Mouse (Mus musculus) myocyte (in vitro differentiated cells): ENCODE measurements at regions not wholly inside any gene's neighbourhood (a gene's known extent, or its start where the extent isn't known, plus 50 kb on each side); places are given as distances from the start of the nearest gene placed in this dataset.

Source experiments
- H3K27me3 ChIP-seq: one replicate; pipeline ENCODE4 v1.6.1; 2011; ENCODE audit not compliant: control insufficient read depth, insufficient read depth, insufficient read length
- H3K36me3 ChIP-seq: one replicate; pipeline ENCODE4 v1.6.1; 2011; ENCODE audit not compliant: control insufficient read depth, insufficient read depth
- H3K4me2 ChIP-seq: one replicate; pipeline ENCODE4 v1.6.1; 2011; ENCODE audit warnings: low read depth, control low read depth
- H3K4me3 ChIP-seq: one replicate; pipeline ENCODE4 v1.5.1; 2011; ENCODE audit warnings: mild to moderate bottlenecking, control low read depth, moderate library complexity
- H3K79me2 ChIP-seq: one replicate; pipeline ENCODE4 v1.6.1; 2011; ENCODE audit not compliant: control insufficient read depth, insufficient read depth
- H3ac ChIP-seq: one replicate; pipeline ENCODE4 v1.6.1; 2011; ENCODE audit not compliant: control insufficient read depth, insufficient read length
- CEBPB ChIP-seq: IDR thresholded peaks from 2 replicates; pipeline ENCODE4 v1.6.1; 2011; ENCODE audit warnings: mild to moderate bottlenecking, moderate library complexity; ENCODE audit not compliant: poor library complexity, insufficient read depth, severe bottlenecking
- E2F4 ChIP-seq: IDR thresholded peaks from one replicate; pipeline ENCODE4 v1.6.1; 2011; ENCODE audit warnings: mild to moderate bottlenecking, control low read depth, moderate library complexity; ENCODE audit not compliant: insufficient read depth
- MAX ChIP-seq: IDR thresholded peaks from one replicate; pipeline ENCODE4 v1.6.1; 2011; ENCODE audit warnings: low read depth, mild to moderate bottlenecking, control low read depth
- MYOD1 ChIP-seq, 3 experiments: IDR thresholded peaks; one replicate each; pipeline ENCODE4 v1.6.1; 2011; ENCODE audit warnings: control low read depth in 2 of 3, low read depth in 2 of 3, mild to moderate bottlenecking in 2 of 3, moderate library complexity in 1 of 3; ENCODE audit not compliant: insufficient read length in 2 of 3, control insufficient read depth in 1 of 3
- MYOG ChIP-seq, 3 experiments: IDR thresholded peaks; one replicate each; pipeline ENCODE4 v1.6.1; 2011; ENCODE audit warnings: control low read depth in 2 of 3, low read depth in 2 of 3, mild to moderate bottlenecking in 2 of 3; ENCODE audit not compliant: insufficient read length in 2 of 3, control insufficient read depth in 1 of 3, insufficient read depth in 1 of 3
- POLR2A ChIP-seq: IDR thresholded peaks from one replicate; pipeline ENCODE4 v1.6.1; 2011; ENCODE audit warnings: low read depth, mild to moderate bottlenecking, control low read depth, moderate library complexity; ENCODE audit not compliant: insufficient read length
- POLR2AphosphoS2 ChIP-seq: IDR thresholded peaks from one replicate; pipeline ENCODE4 v1.6.1; 2011; ENCODE audit warnings: low read depth, control low read depth; ENCODE audit not compliant: insufficient read length
- REST ChIP-seq: IDR thresholded peaks from one replicate; pipeline ENCODE4 v1.6.1; 2011; ENCODE audit warnings: mild to moderate bottlenecking, control low read depth, moderate library complexity; ENCODE audit not compliant: insufficient read depth, insufficient read length
- SRF ChIP-seq: IDR thresholded peaks from one replicate; pipeline ENCODE4 v1.6.1; 2011; ENCODE audit warnings: low read depth; ENCODE audit not compliant: control insufficient read depth, insufficient read length
- TCF12 ChIP-seq: IDR thresholded peaks from one replicate; pipeline ENCODE4 v1.6.1; 2011; ENCODE audit warnings: mild to moderate bottlenecking, control low read depth; ENCODE audit not compliant: poor library complexity, insufficient read depth, severe bottlenecking
- TCF3 ChIP-seq: IDR thresholded peaks from one replicate; pipeline ENCODE4 v1.6.1; 2011; ENCODE audit warnings: low read depth, control low read depth; ENCODE audit not compliant: insufficient read length
- USF1 ChIP-seq: IDR thresholded peaks from one replicate; pipeline ENCODE4 v1.6.1; 2011; ENCODE audit warnings: low read depth, mild to moderate bottlenecking, control low read depth, moderate library complexity

- peak in 1 of 3 experiments; percentile 49 for TF ChIP-seq MYOD1 (IDR thresholded peaks at IDR 0.05; ENCODE audit: control insufficient read depth in 1 of 3, insufficient read length in 2 of 3, low read depth in 2 of 3)
- TF ChIP-seq POLR2AphosphoS2 = no peak
- TF ChIP-seq USF1 = peak; percentile 82
- TF ChIP-seq SRF = no peak
- no peak for TF ChIP-seq POLR2A
- peak in 1 of 3 experiments; percentile 39 for TF ChIP-seq MYOG (IDR thresholded peaks at IDR 0.05; ENCODE audit: control insufficient read depth in 1 of 3, insufficient read depth in 1 of 3, insufficient read length in 2 of 3, low read depth in 2 of 3)
- H3K4me3 ChIP-seq = no peak overlapping the region
- H3ac ChIP-seq = no peak overlapping the region
- no peaks in the 10 kb centered on the region for H3K79me2 ChIP-seq
- H3K36me3 ChIP-seq = no peaks in the 10 kb centered on the region
- no peaks in the 10 kb centered on the region for H3K27me3 ChIP-seq
- no peak overlapping the region for H3K4me2 ChIP-seq
Observed at GRCm38 (mm10) chr12:25165650-25166049, 68.7 kb upstream of the Id2 start.

- no peak overlapping the region for H3K4me2 ChIP-seq
- H3K79me2 ChIP-seq = no peaks in the 10 kb centered on the region
- H3K36me3 ChIP-seq = no peaks in the 10 kb centered on the region
- H3K27me3 ChIP-seq = no peaks in the 10 kb centered on the region
- TF ChIP-seq TCF3 (no peak), USF1 (no peak), POLR2AphosphoS2 (no peak), MAX (no peak), CEBPB (no peak), TCF12 (no peak), POLR2A (no peak), MYOD1 (IDR thresholded peaks at IDR 0.05; ENCODE audit: control insufficient read depth in 1 of 3, insufficient read length in 2 of 3, low read depth in 2 of 3) (no peak), REST (no peak), SRF (no peak), MYOG (IDR thresholded peaks at IDR 0.05; ENCODE audit: control insufficient read depth in 1 of 3, insufficient read depth in 1 of 3, insufficient read length in 2 of 3, low read depth in 2 of 3) (no peak), E2F4 (no peak)
- H3ac ChIP-seq = no peak overlapping the region
- no peak overlapping the region for H3K4me3 ChIP-seq
Observed at GRCm38 (mm10) chr12:25164724-25165123, 67.8 kb upstream of the Id2 start.

DNA sequence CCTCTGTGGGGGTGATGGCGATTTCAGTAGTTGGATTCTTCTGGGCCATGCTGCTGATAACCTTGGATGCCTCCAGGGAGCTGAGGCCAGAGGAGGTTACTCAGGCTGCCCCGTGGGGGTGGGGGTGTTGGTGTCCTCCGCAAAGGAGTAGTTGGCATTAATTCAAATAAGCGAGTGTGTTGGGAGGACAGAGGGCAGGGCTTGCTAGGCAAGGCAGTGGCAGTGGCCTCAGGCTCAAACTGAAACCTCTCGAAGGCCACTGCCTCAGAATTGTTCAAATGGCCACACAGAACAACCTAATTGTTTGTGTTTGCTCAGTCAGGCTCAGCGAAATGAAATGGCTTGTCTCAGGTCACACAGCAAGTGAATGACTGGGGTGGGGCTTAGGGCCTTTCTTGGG lies 66.6 kb upstream of the Id2 start:
- Histone ChIP-seq H3K4me2 (no peak overlapping the region), H3K27me3 (no peaks in the 10 kb centered on the region), H3K79me2 (no peaks in the 10 kb centered on the region), H3ac (no peak overlapping the region), H3K4me3 (no peak overlapping the region), H3K36me3 (no peaks in the 10 kb centered on the region)
- TF ChIP-seq POLR2A (no peak), TCF12 (no peak), POLR2AphosphoS2 (no peak), E2F4 (no peak), SRF (no peak), TCF3 (no peak), CEBPB (no peak), MYOD1 (IDR thresholded peaks at IDR 0.05; ENCODE audit: control insufficient read depth in 1 of 3, insufficient read length in 2 of 3, low read depth in 2 of 3) (no peak), REST (no peak), MAX (no peak), MYOG (IDR thresholded peaks at IDR 0.05; ENCODE audit: control insufficient read depth in 1 of 3, insufficient read depth in 1 of 3, insufficient read length in 2 of 3, low read depth in 2 of 3) (no peak), USF1 (no peak)

GRCm38 (mm10) chr12:25162843-25163242 lies 65.9 kb upstream of the Id2 start:
- no peaks in the 10 kb centered on the region for H3K27me3 ChIP-seq
- H3K4me2 ChIP-seq = no peak overlapping the region
- no peak overlapping the region for H3K4me3 ChIP-seq
- no peak overlapping the region for H3ac ChIP-seq
- H3K36me3 ChIP-seq = no peaks in the 10 kb centered on the region
- no peak for TF ChIP-seq MAX
- no peak for TF ChIP-seq MYOD1 (IDR thresholded peaks at IDR 0.05; ENCODE audit: control insufficient read depth in 1 of 3, insufficient read length in 2 of 3, low read depth in 2 of 3)
- TF ChIP-seq REST = no peak
- TF ChIP-seq TCF12 = no peak
- no peak for TF ChIP-seq E2F4
- TF ChIP-seq TCF3 = no peak
- no peak for TF ChIP-seq CEBPB
- TF ChIP-seq SRF = no peak
- no peak for TF ChIP-seq POLR2AphosphoS2
- no peak for TF ChIP-seq USF1
- no peak for TF ChIP-seq POLR2A
- no peak for TF ChIP-seq MYOG (IDR thresholded peaks at IDR 0.05; ENCODE audit: control insufficient read depth in 1 of 3, insufficient read depth in 1 of 3, insufficient read length in 2 of 3, low read depth in 2 of 3)
- no peaks in the 10 kb centered on the region for H3K79me2 ChIP-seq

GRCm38 (mm10) chr12:25161939-25162338 lies 65.0 kb upstream of the Id2 start:
- H3K4me2 ChIP-seq = no peak overlapping the region
- no peak overlapping the region for H3K4me3 ChIP-seq
- H3K27me3 ChIP-seq = no peaks in the 10 kb centered on the region
- H3K79me2 ChIP-seq = no peaks in the 10 kb centered on the region
- TF ChIP-seq TCF12 (no peak), SRF (no peak), TCF3 (no peak), POLR2AphosphoS2 (no peak), REST (no peak)
- no peak overlapping the region for H3ac ChIP-seq
- no peaks in the 10 kb centered on the region for H3K36me3 ChIP-seq
